Mouse (Mus musculus) cerebral cortex, adult 2 months (tissue): ENCODE measurements around the gene Olfr1508.

Source experiments
- WGBS: fragments of 180-500 bp; shearing (Covaris S2); methylation state at CpG from one replicate; pipeline ENCODE4 v1.1.7; 2018; 5-methylcytosine and 5-hydroxymethylcytosine counted together

The Olfr1508 gene

GRCm38 (mm10) chr14:52467395-52467794, at the start of gene Olfr1508:
Gene Olfr1508, minus strand, starts transcription at chr14:52467495.
- WGBS = 62% methylated on average over 2 of the region's 2 CpGs

GRCm38 (mm10) chr14:52495516-52495915, 28.2 kb upstream of the Olfr1508 start, which contains the start of gene Olfr1507:
Gene Olfr1507, minus strand, starts transcription at chr14:52495749.
- 85% methylated on average over 4 of the region's 4 CpGs for WGBS

GRCm38 (mm10) chr14:52465738-52466137, 1.6 kb downstream of the Olfr1508 start:
- WGBS = 96% methylated on average over 1 of the region's 1 CpGs

GRCm38 (mm10) chr14:52451138-52451537, 16.2 kb downstream of the Olfr1508 start:
- WGBS = 88% methylated on average over 8 of the region's 8 CpGs

GRCm38 (mm10) chr14:52442690-52443089, 24.6 kb downstream of the Olfr1508 start, which contains the start of gene Olfr1509:
Gene Olfr1509, plus strand, starts transcription at chr14:52442990.

GRCm38 (mm10) chr14:52427686-52428085, 39.6 kb downstream of the Olfr1508 start:
- WGBS = 92% methylated on average over 1 of the region's 1 CpGs

- 92% methylated on average over 3 of the region's 3 CpGs for WGBS
Measured at GRCm38 (mm10) chr14:52414273-52414672, 53.0 kb downstream of the Olfr1508 start, which contains the start of gene Olfr1510. Gene Olfr1510, minus strand, starts transcription at chr14:52414373.

GRCm38 (mm10) chr14:52410142-52410919, 57.0 kb downstream of the Olfr1508 start:
- WGBS = 79% methylated on average over 9 of the region's 10 CpGs
